In the genomic region with DNA sequence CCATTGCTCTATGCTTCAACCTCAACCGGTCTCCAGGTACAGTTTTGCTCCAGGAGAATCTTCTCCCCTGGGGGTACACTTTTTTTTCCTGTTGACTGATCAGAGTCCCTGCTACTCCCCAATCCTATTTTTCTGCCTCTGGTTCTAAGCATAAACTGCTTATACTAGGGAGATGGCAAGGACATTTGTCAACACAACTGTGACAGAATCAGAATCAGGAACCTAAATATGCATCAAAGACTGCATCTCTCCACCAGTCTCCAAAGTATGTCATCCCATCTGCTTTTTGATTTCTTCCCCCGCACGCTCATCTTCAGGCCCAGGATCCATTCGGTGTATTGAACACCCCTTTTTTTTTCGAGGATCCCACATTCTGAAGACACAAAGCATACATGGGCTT, we compare ENCODE assay signal across 12 mouse cellular contexts. TPM values are rescaled to one million over a fixed set of nuclear protein-coding genes. Genes with fewer than 3 reads are reported as not detected.
DNase-seq lines count a peak whose midpoint lies in the region; ATAC-seq lines count a peak whose summit lies in the region.
"Had no signal": no experiment of that assay in that cellular context is flagged by ENCODE, and none has a peak within 500 bp of the region (broad histone marks: within the 10 kb centered on the region; RNA-seq: fewer than 3 reads in every experiment).

No protein-coding gene starts in this region.

- H3K4me3 ChIP-seq in forebrain, embryonic 10.5 days, result peak overlapping the region; percentile 64
- no peak overlapping the region for H3K4me3 ChIP-seq in forebrain, embryonic 11.5 days (ENCODE audit: low read depth, low read length)
- H3K4me3 ChIP-seq in midbrain, embryonic 11.5 days (ENCODE audit: low read depth, low read length), result no peak overlapping the region
- H3K4me3 ChIP-seq in kidney, embryonic 15.5 days (replicated peaks), result no peak overlapping the region

- ATAC-seq in forebrain, embryonic 11.5 days (replicated peaks; ENCODE audit: low FRiP score), result no peak
- ATAC-seq in midbrain, embryonic 11.5 days (ENCODE audit: low FRiP score), result no peak
- no peak for ATAC-seq in kidney, embryonic 15.5 days (replicated peaks; ENCODE audit: low FRiP score)

- no peak overlapping the region for H3K9ac ChIP-seq in forebrain, embryonic 11.5 days (ENCODE audit: low read length)
- H3K9ac ChIP-seq in midbrain, embryonic 11.5 days (ENCODE audit: low read length), result no peak overlapping the region
- H3K9ac ChIP-seq in kidney, embryonic 15.5 days, result no peak overlapping the region
- H3K9ac ChIP-seq: lung, embryonic 15.5 days had no signal

- H3K4me2 ChIP-seq in forebrain, embryonic 11.5 days (ENCODE audit: low read depth, low read length, severe bottlenecking), result no peak overlapping the region; the same call in 1 of the 2 replicates
- peak overlapping the region; percentile 96 for H3K4me2 ChIP-seq in midbrain, embryonic 11.5 days
- H3K4me2 ChIP-seq in kidney, embryonic 15.5 days, result no peak overlapping the region

- H3K36me3 ChIP-seq in forebrain, embryonic 10.5 days (replicated peaks), result no peaks in the 10 kb centered on the region
- no peaks in the 10 kb centered on the region for H3K36me3 ChIP-seq in forebrain, embryonic 11.5 days (ENCODE audit: control insufficient read depth, insufficient read depth, low read length)
- no peaks in the 10 kb centered on the region for H3K36me3 ChIP-seq in midbrain, embryonic 11.5 days (ENCODE audit: control insufficient read depth, insufficient read depth, low read length)
- no peaks in the 10 kb centered on the region for H3K36me3 ChIP-seq in kidney, embryonic 15.5 days
- H3K36me3 ChIP-seq: lung, embryonic 15.5 days had no signal

- H3K9me3 ChIP-seq in forebrain, embryonic 10.5 days, result no peaks in the 10 kb centered on the region
- H3K9me3 ChIP-seq in forebrain, embryonic 11.5 days (ENCODE audit: control insufficient read depth, low read length), result no peaks in the 10 kb centered on the region
- H3K9me3 ChIP-seq in midbrain, embryonic 11.5 days (ENCODE audit: control insufficient read depth, low read length), result no peaks in the 10 kb centered on the region
- H3K9me3 ChIP-seq in kidney, embryonic 15.5 days (replicated peaks), result no peaks in the 10 kb centered on the region
- H3K9me3 ChIP-seq: lung, embryonic 15.5 days had no signal

- DNase-seq in forebrain, embryonic 10.5 days (ENCODE audit: extremely low spot score, low spot score), result no peak
- DNase-seq in forebrain, embryonic 11.5 days (ENCODE audit: low spot score), result no peak
- DNase-seq in right cerebral cortex, postnatal 10 days (ENCODE audit: low spot score in 2 of 2), result peak; percentile 26 to 42
- DNase-seq in right cerebral cortex, postnatal 14 days, result no peak
- DNase-seq in midbrain, embryonic 11.5 days (ENCODE audit: low spot score, missing footprints), result no peak
- DNase-seq in gastrocnemius, postnatal 10 days, result no peak
- no peak for DNase-seq in frontal cortex, postnatal 14 days (ENCODE audit: low spot score in 2 of 2)
- DNase-seq: kidney, adult 11 months had no signal

- H3K27ac ChIP-seq in forebrain, embryonic 10.5 days, result no peak overlapping the region
- no peak overlapping the region for H3K27ac ChIP-seq in forebrain, embryonic 11.5 days (ENCODE audit: low read depth, low read length)
- no peak overlapping the region for H3K27ac ChIP-seq in midbrain, embryonic 11.5 days (ENCODE audit: low read depth, low read length)
- no peak overlapping the region for H3K27ac ChIP-seq in kidney, embryonic 15.5 days
- H3K27ac ChIP-seq: lung, embryonic 15.5 days had no signal

- 56% methylated on average over 5 of the region's 5 CpGs for WGBS in forebrain, embryonic 10.5 days
- 48% methylated on average over 5 of the region's 5 CpGs for WGBS in forebrain, embryonic 11.5 days
- WGBS in midbrain, embryonic 11.5 days, result 48% methylated on average over 5 of the region's 5 CpGs
- 64% methylated on average over 5 of the region's 5 CpGs for WGBS in kidney, embryonic 15.5 days

- H3K4me1 ChIP-seq in forebrain, embryonic 10.5 days, result peaks cover 30% of the 10 kb centered on the region
- peaks cover 10% of the 10 kb centered on the region; the same call in 1 of the 2 replicates for H3K4me1 ChIP-seq in forebrain, embryonic 11.5 days (replicated peaks; ENCODE audit: control insufficient read depth, insufficient read depth, low read length)
- peaks cover 11% of the 10 kb centered on the region for H3K4me1 ChIP-seq in midbrain, embryonic 11.5 days (ENCODE audit: control insufficient read depth, insufficient read depth, low read length)
- H3K4me1 ChIP-seq in kidney, embryonic 15.5 days, result peaks cover 20% of the 10 kb centered on the region

- peaks cover 60% of the 10 kb centered on the region for H3K27me3 ChIP-seq in forebrain, embryonic 10.5 days (ENCODE audit: poor library complexity, severe bottlenecking)
- peaks cover 22% of the 10 kb centered on the region for H3K27me3 ChIP-seq in forebrain, embryonic 11.5 days (ENCODE audit: control insufficient read depth, insufficient read depth, low read length)
- peaks cover 23% of the 10 kb centered on the region for H3K27me3 ChIP-seq in midbrain, embryonic 11.5 days (ENCODE audit: control insufficient read depth, insufficient read depth, low read length)
- H3K27me3 ChIP-seq in kidney, embryonic 15.5 days, result peaks cover 59% of the 10 kb centered on the region

RNA-seq across cellular contexts. Expression of a gene that starts 0.5 kb away (rescaled TPM):
- 0.19 and 0.28 TPM in 2 replicates for polyA plus RNA-seq in forebrain, embryonic 10.5 days (2016; fragmentation: Nextera tagmentation; extraction: Ambion mirVana)
- polyA plus RNA-seq in forebrain, embryonic 11.5 days (2014; fragmentation: Nextera tagmentation; extraction: Ambion mirVana), result 0.68 and 0.99 TPM in 2 replicates
- 2.4 and 3.3 TPM in 2 replicates for polyA plus RNA-seq in midbrain, embryonic 11.5 days (2014; fragmentation: Nextera tagmentation; extraction: Ambion mirVana)
- total RNA-seq in gastrocnemius, postnatal 10 days (2021), result under 1 TPM; 0.25 to 0.42 TPM
- polyA plus RNA-seq in kidney, embryonic 15.5 days (2015; fragmentation: Nextera tagmentation; extraction: Ambion mirVana), result 0.28 and 0.82 TPM in 2 replicates
- total RNA-seq: common myeloid progenitor, adult 5-6 weeks; MEL had no signal

Comparison
In these comparisons a context has a peak if more than half of its experiments do, and no peak if none do; other contexts are left out.
1. DNase-seq: peak in right cerebral cortex, postnatal 10 days (2 of 2); none in forebrain, embryonic 10.5 days (single experiment), forebrain, embryonic 11.5 days (single experiment), right cerebral cortex, postnatal 14 days (single experiment), midbrain, embryonic 11.5 days (single experiment), gastrocnemius, postnatal 10 days (single experiment) and frontal cortex, postnatal 14 days (0 of 2).